Mouse (Mus musculus) MEL (cell line): Measurements from ENCODE around the gene Prss12.

ENCODE experiments used
- CHD2 ChIP-seq: IDR thresholded peaks from 2 replicates; pipeline ENCODE4 v1.6.1; 2011; ENCODE audit warnings: low read length, improper control_type of control experiment
- GATA1 ChIP-seq: IDR thresholded peaks from 2 replicates; pipeline ENCODE4 v1.6.1; 2011; ENCODE audit warnings: low read depth, low read length, improper control_type of control experiment
- MAX ChIP-seq: IDR thresholded peaks from 2 replicates; pipeline ENCODE4 v1.6.1; 2011; ENCODE audit warnings: low read length, improper control_type of control experiment
- MEF2A ChIP-seq: IDR thresholded peaks from 2 replicates; pipeline ENCODE4 v1.6.1; 2014; ENCODE audit warnings: low read depth, mild to moderate bottlenecking, inconsistent platforms, low read length, improper control_type of control experiment; ENCODE audit not compliant: poor library complexity, insufficient replicate concordance, severe bottlenecking; ENCODE audit errors: extremely low read depth
- SIN3A ChIP-seq: IDR thresholded peaks from 2 replicates; pipeline ENCODE4 v1.6.1; 2012; ENCODE audit warnings: low read length, improper control_type of control experiment, inconsistent platforms

GRCm38 (mm10) chr3:123452904-123453303 lies 6.2 kb downstream of the Prss12 start:
- no peak for TF ChIP-seq SIN3A
- TF ChIP-seq GATA1: no peak
- TF ChIP-seq MEF2A: no peak
- TF ChIP-seq MAX: no peak
- TF ChIP-seq CHD2: no peak
